Mouse (Mus musculus) embryonic facial prominence, embryonic 14.5 days (tissue): ENCODE results near the gene Nup85. TPM values are rescaled to one million over a fixed set of nuclear protein-coding genes. Genes with fewer than 3 reads are reported as not detected.
A peak's percentile ranks its signal among the peaks of the same experiment; 100 is the strongest.

Experiments
- ATAC-seq: fragments of 200-750 bp; cut with Nextera tagmentation; 2 replicates; pipeline ENCODE4 v1.8.0; 2017; ENCODE audit warnings: low read depth, moderate number of reproducible peaks, moderate TSS enrichment
- DNase-seq: peaks from one replicate; pipeline ENCODE4 v3.0.0-alpha.2; 2015; ENCODE audit warnings: low spot score
- H3K27ac ChIP-seq: fragments of 300-500 bp; sonication (generic); replicated peaks from 2 replicates; pipeline ENCODE4 v1.5.1; 2014; ENCODE audit warnings: low read depth, mild to moderate bottlenecking, low read length, moderate library complexity
- H3K27me3 ChIP-seq: fragments of 300-500 bp; sonication (generic); replicated peaks from 2 replicates; pipeline ENCODE4 v1.6.1; 2014; ENCODE audit warnings: low read length; ENCODE audit not compliant: control insufficient read depth, insufficient read depth
- H3K36me3 ChIP-seq: fragments of 300-500 bp; sonication (generic); 2 replicates; pipeline ENCODE4 v1.6.1; 2014; ENCODE audit warnings: low read length, mixed read lengths; ENCODE audit not compliant: control insufficient read depth, insufficient read depth
- H3K4me1 ChIP-seq: fragments of 300-500 bp; sonication (generic); 2 replicates; pipeline ENCODE4 v1.6.1; 2014; ENCODE audit warnings: antibody characterized with exemption, low read length; ENCODE audit not compliant: control insufficient read depth, insufficient read depth
- H3K4me2 ChIP-seq: fragments of 300-500 bp; sonication (generic); 2 replicates; pipeline ENCODE4 v1.6.1; 2014; ENCODE audit warnings: low read depth, mild to moderate bottlenecking, low read length, moderate library complexity, mixed read lengths
- H3K4me3 ChIP-seq: fragments of 300-500 bp; sonication (generic); 2 replicates; pipeline ENCODE4 v1.5.1; 2014; ENCODE audit warnings: low read depth, mild to moderate bottlenecking, low read length
- H3K9ac ChIP-seq: fragments of 300-500 bp; sonication (generic); 2 replicates; pipeline ENCODE4 v1.6.1; 2014; ENCODE audit warnings: low read depth, mild to moderate bottlenecking, low read length, moderate library complexity, mixed read lengths
- H3K9me3 ChIP-seq: fragments of 300-500 bp; sonication (generic); 2 replicates; pipeline ENCODE4 v1.6.1; 2016; ENCODE audit warnings: low read length; ENCODE audit not compliant: control insufficient read depth
- WGBS: fragments of 180-500 bp; shearing (Covaris S2); extraction: QIAGEN DNeasy Blood & Tissue Kit; methylation state at CpG from one replicate; pipeline ENCODE4 v1.1.7; 2014; 5-methylcytosine and 5-hydroxymethylcytosine counted together
- polyA plus RNA-seq: library from polyadenylated mRNA; unstranded; fragments of >200 nt; fragmentation: Nextera tagmentation; extraction: Ambion mirVana; gene quantifications from 2 replicates; pipeline ENCODE4 v1.2.1, GENCODE M21; 2014

Nup85 gene
- polyA plus RNA-seq, result 128 and 143 TPM in 2 replicates

- peak; percentile 94 for ATAC-seq
- 0% methylated on average over 34 of the region's 42 CpGs for WGBS
Observed at GRCm38 (mm10) chr11:115564064-115564809, at the start of gene Nup85. TSS of gene Nup85 (plus strand) at chr11:115564434.

GRCm38 (mm10) chr11:115515021-115515420, 49.2 kb upstream of the Nup85 start:
- Histone ChIP-seq H3K4me3 (no peak overlapping the region), H3K27ac (no peak overlapping the region), H3K27me3 (no peaks in the 10 kb centered on the region), H3K36me3 (no peaks in the 10 kb centered on the region), H3K4me2 (0 out of 2 replicates have a peak overlapping the region, but pooled peaks have one; percentile 54), H3K9ac (no peak overlapping the region), H3K4me1 (peaks cover 26% of the 10 kb centered on the region), H3K9me3 (no peaks in the 10 kb centered on the region)
- 64% methylated on average over 6 of the region's 6 CpGs for WGBS
- ATAC-seq (no peak), DNase-seq (no peak)

More at GRCm38 (mm10) chr11:115564064-115564809, at the start of gene Nup85:
- peak; percentile 98 for DNase-seq
- peaks cover 12% of the 10 kb centered on the region for H3K4me1 ChIP-seq
- no peaks in the 10 kb centered on the region for H3K27me3 ChIP-seq
- peaks cover 35% of the 10 kb centered on the region for H3K36me3 ChIP-seq
- no peaks in the 10 kb centered on the region for H3K9me3 ChIP-seq
- H3K4me2 ChIP-seq, result peak within 1 kb of the TSS; percentile 81
- H3K27ac ChIP-seq, result peak within 1 kb of the TSS; percentile 79
- peak within 1 kb of the TSS; percentile 79 for H3K9ac ChIP-seq
- peak within 1 kb of the TSS; percentile 61 for H3K4me3 ChIP-seq

DNA sequence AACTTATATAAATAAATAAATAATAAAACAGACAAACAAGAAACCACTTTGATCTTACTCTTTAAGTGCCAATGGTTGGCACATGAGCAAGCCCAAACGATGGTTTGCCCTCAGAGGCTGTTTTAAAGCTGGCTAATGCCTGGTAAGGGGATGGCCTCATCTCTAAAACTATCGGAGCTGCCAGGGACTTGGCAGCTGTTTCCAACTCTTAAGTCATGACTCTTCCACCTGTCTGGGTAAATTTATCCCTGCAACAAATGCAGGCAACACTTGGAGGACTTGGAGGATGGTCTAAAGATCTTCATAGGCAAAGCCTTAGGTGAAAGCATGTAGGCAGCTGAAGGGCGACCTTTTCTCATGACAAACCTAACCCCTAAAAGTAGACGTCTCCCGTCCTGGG, 47.3 kb upstream of the Nup85 start:
- WGBS, result 77% methylated on average over 5 of the region's 5 CpGs
- peaks cover 3% of the 10 kb centered on the region; the same call in 1 of the 2 replicates for H3K36me3 ChIP-seq
- no peaks in the 10 kb centered on the region for H3K27me3 ChIP-seq
- H3K9me3 ChIP-seq, result no peaks in the 10 kb centered on the region
- H3K4me3 ChIP-seq, result no peak overlapping the region
- no peak overlapping the region for H3K9ac ChIP-seq
- H3K4me2 ChIP-seq, result no peak overlapping the region
- peaks cover 8% of the 10 kb centered on the region for H3K4me1 ChIP-seq
- no peak for ATAC-seq
- H3K27ac ChIP-seq, result no peak overlapping the region
- DNase-seq, result no peak

GRCm38 (mm10) chr11:115518693-115519092, 45.5 kb upstream of the Nup85 start:
- Histone ChIP-seq H3K9ac (no peak overlapping the region), H3K27ac (no peak overlapping the region), H3K36me3 (peaks cover 14% of the 10 kb centered on the region), H3K4me2 (no peak overlapping the region), H3K4me1 (no peaks in the 10 kb centered on the region), H3K27me3 (no peaks in the 10 kb centered on the region), H3K4me3 (no peak overlapping the region), H3K9me3 (no peaks in the 10 kb centered on the region)
- WGBS, result 64% methylated on average over 9 of the region's 9 CpGs
- ATAC-seq, result no peak
- DNase-seq, result no peak

DNA sequence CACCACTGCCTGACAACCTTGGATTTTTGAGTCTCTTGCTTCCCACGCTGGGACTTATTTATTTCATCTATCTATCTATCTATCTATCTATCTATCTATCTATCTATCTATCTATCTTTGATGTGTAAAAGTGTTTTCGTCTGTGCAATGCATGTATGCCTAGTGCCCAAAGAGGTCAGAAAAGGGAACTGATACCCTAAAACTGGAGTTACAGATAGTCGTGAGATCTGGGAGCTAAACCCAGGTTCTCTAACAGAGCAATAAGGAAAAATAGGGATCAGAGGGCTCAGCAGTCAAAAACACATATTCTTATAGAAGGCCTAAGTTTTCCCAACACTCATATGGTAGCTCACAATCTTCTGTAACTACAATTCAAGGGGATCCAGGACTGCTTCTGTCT, 44.7 kb upstream of the Nup85 start:
- Histone ChIP-seq H3K4me2 (no peak overlapping the region), H3K4me1 (no peaks in the 10 kb centered on the region), H3K27me3 (no peaks in the 10 kb centered on the region), H3K9ac (no peak overlapping the region), H3K9me3 (no peaks in the 10 kb centered on the region), H3K36me3 (peaks cover 23% of the 10 kb centered on the region), H3K4me3 (no peak overlapping the region), H3K27ac (no peak overlapping the region)
- WGBS, result 79% methylated on average over 3 of the region's 3 CpGs
- ATAC-seq, result no peak
- DNase-seq, result no peak

- 74% methylated on average over 2 of the region's 2 CpGs for WGBS
- Histone ChIP-seq H3K4me3 (no peak overlapping the region), H3K4me1 (no peaks in the 10 kb centered on the region), H3K4me2 (no peak overlapping the region), H3K9me3 (no peaks in the 10 kb centered on the region), H3K9ac (no peak overlapping the region), H3K27me3 (no peaks in the 10 kb centered on the region), H3K27ac (no peak overlapping the region), H3K36me3 (peaks cover 29% of the 10 kb centered on the region)
- ATAC-seq (no peak), DNase-seq (no peak)
Observed at GRCm38 (mm10) chr11:115520218-115520617, 44.0 kb upstream of the Nup85 start.

- Histone ChIP-seq H3K36me3 (peaks cover 38% of the 10 kb centered on the region), H3K9me3 (no peaks in the 10 kb centered on the region), H3K9ac (no peak overlapping the region), H3K27me3 (no peaks in the 10 kb centered on the region), H3K4me1 (no peaks in the 10 kb centered on the region), H3K4me2 (no peak overlapping the region), H3K4me3 (no peak overlapping the region), H3K27ac (no peak overlapping the region)
- ATAC-seq (no peak), DNase-seq (no peak)
- 84% methylated on average over 4 of the region's 4 CpGs for WGBS
Observed at GRCm38 (mm10) chr11:115521080-115521479, 43.2 kb upstream of the Nup85 start.

DNA sequence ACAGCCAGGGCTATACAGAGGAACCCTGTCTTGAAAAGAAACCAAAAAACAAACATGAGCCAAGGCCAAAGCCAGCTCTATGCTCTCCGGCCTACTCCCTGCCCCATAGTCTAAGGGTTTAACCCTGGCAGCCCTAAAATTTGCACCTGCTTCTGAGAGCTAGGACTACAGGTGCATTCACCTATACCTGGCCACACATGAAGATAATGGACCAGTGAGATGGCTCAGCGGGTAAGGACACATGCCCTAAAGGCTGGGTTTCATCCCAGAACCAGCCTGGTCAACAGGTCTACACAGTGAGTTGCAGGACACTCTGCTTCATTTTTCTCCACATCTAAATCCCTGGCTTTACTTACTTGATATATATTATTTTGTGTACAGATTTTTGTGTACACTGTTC, 42.0 kb upstream of the Nup85 start:
- WGBS, result 93% methylated on average over 2 of the region's 2 CpGs
- Histone ChIP-seq H3K4me2 (no peak overlapping the region), H3K9me3 (no peaks in the 10 kb centered on the region), H3K27ac (no peak overlapping the region), H3K9ac (no peak overlapping the region), H3K27me3 (no peaks in the 10 kb centered on the region), H3K36me3 (peaks cover 50% of the 10 kb centered on the region), H3K4me3 (no peak overlapping the region), H3K4me1 (no peaks in the 10 kb centered on the region)
- DNase-seq (no peak), ATAC-seq (peak; percentile 23; the same call in 1 of the 2 replicates)

GRCm38 (mm10) chr11:115522703-115523102, 41.5 kb upstream of the Nup85 start:
- Histone ChIP-seq H3K9me3 (no peaks in the 10 kb centered on the region), H3K36me3 (peaks cover 54% of the 10 kb centered on the region), H3K4me3 (no peak overlapping the region), H3K4me2 (no peak overlapping the region), H3K27me3 (no peaks in the 10 kb centered on the region), H3K27ac (no peak overlapping the region), H3K4me1 (no peaks in the 10 kb centered on the region), H3K9ac (no peak overlapping the region)
- DNase-seq (no peak), ATAC-seq (no peak)
- 76% methylated on average over 2 of the region's 2 CpGs for WGBS
